Mouse (Mus musculus): ENCODE measurements around the gene Zbtb16.

GRCm38 (mm10) chr9:48638176-48638803 lies 197.7 kb downstream of the Zbtb16 start:
- TF ChIP-seq CTCF (IDR thresholded peaks at IDR 0.05; ENCODE audit: borderline replicate concordance, insufficient read depth, low read length) (no peak), POLR2A (IDR thresholded peaks at IDR 0.05; ENCODE audit: low read depth, low read length) (no peak)
